Mouse (Mus musculus) olfactory bulb, adult 2 months (tissue): ENCODE measurements around the gene Oxsr1. TPM values are rescaled to one million over a fixed set of nuclear protein-coding genes. Genes with fewer than 3 reads are reported as not detected.

Source experiments
- H3K27ac ChIP-seq: fragments of 200-500 bp; 2 replicates; pipeline ENCODE4 v1.5.1; 2012; ENCODE audit warnings: low read depth, low read length; ENCODE audit not compliant: insufficient read depth
- H3K4me1 ChIP-seq: fragments of 200-500 bp; 2 replicates; pipeline ENCODE4 v1.6.1; 2012; ENCODE audit warnings: low read length; ENCODE audit not compliant: control insufficient read depth, insufficient read depth
- H3K4me3 ChIP-seq: fragments of 200-500 bp; 2 replicates; pipeline ENCODE4 v1.5.1; 2012; ENCODE audit warnings: mild to moderate bottlenecking, low read depth, low read length, moderate library complexity; ENCODE audit not compliant: insufficient read depth
- CTCF ChIP-seq: fragments of 200-500 bp; IDR thresholded peaks from 2 replicates; pipeline ENCODE4 v1.5.1; 2012; ENCODE audit warnings: low read depth, mild to moderate bottlenecking, low read length, moderate library complexity; ENCODE audit not compliant: insufficient read depth
- POLR2A ChIP-seq: fragments of 200-500 bp; IDR thresholded peaks from 2 replicates; pipeline ENCODE4 v1.6.1; 2012; ENCODE audit warnings: mild to moderate bottlenecking, low read depth, low read length, moderate library complexity; ENCODE audit not compliant: insufficient read depth
- WGBS: fragments of 180-500 bp; shearing (Covaris S2); methylation state at CpG from one replicate; pipeline ENCODE4 v1.1.7; 2018; 5-methylcytosine and 5-hydroxymethylcytosine counted together
- polyA plus RNA-seq: library from polyadenylated mRNA; stranded (reverse); fragments of >200 nt; gene quantifications from 2 replicates; pipeline ENCODE4 v1.2.4, GENCODE M21; 2012; ENCODE audit warnings: low replicate concordance; ENCODE audit not compliant: missing spikeins, insufficient read depth, insufficient read length

Oxsr1 gene
- polyA plus RNA-seq, 1 experiment: not detected

GRCm38 (mm10) chr9:119324130-119324529 lies 1.9 kb upstream of the Oxsr1 start:
- 68% methylated on average over 1 of the region's 1 CpGs for WGBS
- peaks cover 7% of the 10 kb centered on the region; the same call in 1 of the 2 replicates for H3K4me1 ChIP-seq
- H3K4me3 ChIP-seq: no peak overlapping the region
- H3K27ac ChIP-seq: no peak overlapping the region
- TF ChIP-seq POLR2A (no peak), CTCF (no peak)

GRCm38 (mm10) chr9:119323260-119323645 lies 1.0 kb upstream of the Oxsr1 start:
- peak overlapping the region; percentile 65 for H3K4me3 ChIP-seq
- TF ChIP-seq POLR2A: no peak
- TF ChIP-seq CTCF: no peak
- H3K27ac ChIP-seq: peak overlapping the region; percentile 75
- 1% methylated on average over 9 of the region's 9 CpGs for WGBS
- peaks cover 7% of the 10 kb centered on the region; the same call in 1 of the 2 replicates for H3K4me1 ChIP-seq

GRCm38 (mm10) chr9:119321392-119322229 lies 616 bp downstream of the Oxsr1 start:
- no peak overlapping the region for H3K27ac ChIP-seq
- peaks cover 7% of the 10 kb centered on the region; the same call in 1 of the 2 replicates for H3K4me1 ChIP-seq
- WGBS: under 1% methylated on average over 59 of the region's 59 CpGs
- TF ChIP-seq POLR2A (no peak), CTCF (no peak)
- H3K4me3 ChIP-seq: peak overlapping the region; percentile 65

GRCm38 (mm10) chr9:119320946-119321345 lies 1.3 kb downstream of the Oxsr1 start:
- 8% methylated on average over 7 of the region's 7 CpGs for WGBS
- Histone ChIP-seq H3K4me1 (peaks cover 7% of the 10 kb centered on the region; the same call in 1 of the 2 replicates), H3K27ac (no peak overlapping the region)

GRCm38 (mm10) chr9:119320446-119320845 lies 1.8 kb downstream of the Oxsr1 start:
- Histone ChIP-seq H3K27ac (no peak overlapping the region), H3K4me3 (no peak overlapping the region), H3K4me1 (peaks cover 7% of the 10 kb centered on the region; the same call in 1 of the 2 replicates)
- 89% methylated on average over 7 of the region's 7 CpGs for WGBS
- TF ChIP-seq POLR2A: no peak
- no peak for TF ChIP-seq CTCF

More at GRCm38 (mm10) chr9:119320946-119321345, 1.3 kb downstream of the Oxsr1 start:
- TF ChIP-seq CTCF: no peak
- no peak for TF ChIP-seq POLR2A
- peak overlapping the region; percentile 65 for H3K4me3 ChIP-seq

GRCm38 (mm10) chr9:119318891-119319290 lies 3.3 kb downstream of the Oxsr1 start:
- Histone ChIP-seq H3K4me1 (peaks cover 7% of the 10 kb centered on the region; the same call in 1 of the 2 replicates), H3K27ac (no peak overlapping the region), H3K4me3 (no peak overlapping the region)
- WGBS: 88% methylated on average over 1 of the region's 1 CpGs
- no peak for TF ChIP-seq POLR2A
- TF ChIP-seq CTCF: no peak

GRCm38 (mm10) chr9:119313096-119313495 lies 9.1 kb downstream of the Oxsr1 start:
- 84% methylated on average over 10 of the region's 10 CpGs for WGBS

GRCm38 (mm10) chr9:119309067-119309466 lies 13.2 kb downstream of the Oxsr1 start:
- TF ChIP-seq POLR2A (no peak), CTCF (no peak)
- no peak overlapping the region for H3K4me3 ChIP-seq
- WGBS: 93% methylated on average over 1 of the region's 1 CpGs

More at GRCm38 (mm10) chr9:119313096-119313495, 9.1 kb downstream of the Oxsr1 start:
- Histone ChIP-seq H3K4me3 (no peak overlapping the region), H3K27ac (no peak overlapping the region), H3K4me1 (no peaks in the 10 kb centered on the region)
- TF ChIP-seq CTCF (no peak), POLR2A (no peak)

GRCm38 (mm10) chr9:119305863-119306262 lies 16.4 kb downstream of the Oxsr1 start:
- WGBS: 95% methylated on average over 7 of the region's 7 CpGs
- H3K4me1 ChIP-seq: no peaks in the 10 kb centered on the region
- no peak overlapping the region for H3K27ac ChIP-seq
- no peak overlapping the region for H3K4me3 ChIP-seq
- TF ChIP-seq POLR2A (no peak), CTCF (no peak)

More at GRCm38 (mm10) chr9:119309067-119309466, 13.2 kb downstream of the Oxsr1 start:
- no peak overlapping the region for H3K27ac ChIP-seq
- no peaks in the 10 kb centered on the region for H3K4me1 ChIP-seq
